Mouse (Mus musculus) liver, embryonic 14.5 days (tissue): ENCODE data around the gene Mamdc4.

Experiments used
- CTCF ChIP-seq: IDR thresholded peaks from 2 replicates; pipeline ENCODE4 v1.5.1; 2016; ENCODE audit warnings: antibody characterized with exemption, low read depth, control low read depth
- EP300 ChIP-seq: IDR thresholded peaks from 2 replicates; pipeline ENCODE4 v1.6.1; 2016; ENCODE audit warnings: antibody characterized with exemption, low read depth

- no peak for TF ChIP-seq CTCF
- TF ChIP-seq EP300 = no peak
Measured at GRCm38 (mm10) chr2:25588227-25588907, 13.7 kb upstream of the Mamdc4 start.
